Mouse (Mus musculus) adrenal gland, postnatal 10 days (tissue): Measurements from ENCODE around the gene Atp6v0b. TPM values are rescaled to one million over a fixed set of nuclear protein-coding genes. Genes with fewer than 3 reads are reported as not detected.

Experiments used
- DNase-seq: peaks from one replicate; pipeline ENCODE4 v3.0.0; 2021; ENCODE audit warnings: mixed read lengths
- long read RNA-seq, 2 experiments: library from polyadenylated mRNA; stranded (forward); transcript quantifications; one replicate each; pipeline ENCODE4 v2.0.0; 2021
- total RNA-seq, 2 experiments: library from RNA; stranded (reverse); gene quantifications; 2 replicates each; pipeline ENCODE4 v1.2.3; 2021

Gene Atp6v0b
- total RNA-seq = 100 to 1,000 TPM; 145 to 149 TPM
- long read RNA-seq, experiment 1, transcript Atp6v0b-201 (8 exons, 1,000 nt) = major isoform, 198 of 272 reads
- long read RNA-seq, experiment 1, partial matches to known transcripts = 36 of 272 reads
- long read RNA-seq, experiment 1, other reads (novel, unspliced or antisense) = 36 of 272 reads
- long read RNA-seq, experiment 2, transcript Atp6v0b-201 (8 exons, 1,000 nt) = major isoform, 117 of 164 reads
- long read RNA-seq, experiment 2, partial matches to known transcripts = 25 of 164 reads
- long read RNA-seq, experiment 2, other reads (novel, unspliced or antisense) = 19 of 164 reads

- peak; percentile 97 for DNase-seq
Measured at GRCm38 (mm10) chr4:117887133-117887532, at the start of gene Atp6v0b. Gene Atp6v0b (minus strand): TSS chr4:117887333.

- no peak for DNase-seq
Measured at GRCm38 (mm10) chr4:117934081-117934480, 46.9 kb upstream of the Atp6v0b start.

GRCm38 (mm10) chr4:117933248-117933647, 46.1 kb upstream of the Atp6v0b start:
- DNase-seq = no peak

- peak; percentile 43 for DNase-seq
Measured at GRCm38 (mm10) chr4:117929391-117929881, 42.3 kb upstream of the Atp6v0b start, which contains the start of gene Artn. Gene Artn (minus strand): TSS chr4:117929763.

GRCm38 (mm10) chr4:117928699-117929241, 41.6 kb upstream of the Atp6v0b start:
- peak; percentile 73 for DNase-seq

GRCm38 (mm10) chr4:117928234-117928633, 41.1 kb upstream of the Atp6v0b start:
- DNase-seq = peak; percentile 43

- DNase-seq = peak; percentile 52
Measured at GRCm38 (mm10) chr4:117926545-117927482, 39.7 kb upstream of the Atp6v0b start.

GRCm38 (mm10) chr4:117924916-117925315, 37.8 kb upstream of the Atp6v0b start:
- DNase-seq = no peak

- DNase-seq = no peak
Measured at GRCm38 (mm10) chr4:117923450-117923849, 36.3 kb upstream of the Atp6v0b start.

GRCm38 (mm10) chr4:117921358-117921757, 34.2 kb upstream of the Atp6v0b start:
- DNase-seq = no peak

- no peak for DNase-seq
Measured at GRCm38 (mm10) chr4:117918762-117919161, 31.6 kb upstream of the Atp6v0b start.

GRCm38 (mm10) chr4:117918261-117918660, 31.1 kb upstream of the Atp6v0b start:
- DNase-seq = no peak

- DNase-seq = no peak
Measured at GRCm38 (mm10) chr4:117917847-117918246, 30.7 kb upstream of the Atp6v0b start.

- no peak for DNase-seq
Measured at GRCm38 (mm10) chr4:117917402-117917801, 30.3 kb upstream of the Atp6v0b start.

- DNase-seq = no peak
Measured at GRCm38 (mm10) chr4:117916386-117916785, 29.3 kb upstream of the Atp6v0b start.

GRCm38 (mm10) chr4:117915489-117916105, 28.5 kb upstream of the Atp6v0b start:
- no peak for DNase-seq

GRCm38 (mm10) chr4:117914591-117915442, 27.7 kb upstream of the Atp6v0b start, which contains the start of gene Ipo13:
Gene Ipo13 (minus strand): TSS chr4:117914999.
- DNase-seq = peak; percentile 95

- DNase-seq = peak; percentile 14
Measured at GRCm38 (mm10) chr4:117914031-117914430, 26.9 kb upstream of the Atp6v0b start.

- DNase-seq = peak; percentile 27
Measured at GRCm38 (mm10) chr4:117913421-117913820, 26.3 kb upstream of the Atp6v0b start.

- no peak for DNase-seq
Measured at GRCm38 (mm10) chr4:117912685-117913273, 25.6 kb upstream of the Atp6v0b start.

- no peak for DNase-seq
Measured at GRCm38 (mm10) chr4:117912131-117912561, 25.0 kb upstream of the Atp6v0b start.
